Mouse (Mus musculus): Measurements from ENCODE around the gene Cpsf3. TPM values are rescaled to one million over a fixed set of nuclear protein-coding genes. Genes with fewer than 3 reads are reported as not detected.

The Cpsf3 gene
- polyA plus RNA-seq, 1 experiment, result 50.5 TPM

DNA sequence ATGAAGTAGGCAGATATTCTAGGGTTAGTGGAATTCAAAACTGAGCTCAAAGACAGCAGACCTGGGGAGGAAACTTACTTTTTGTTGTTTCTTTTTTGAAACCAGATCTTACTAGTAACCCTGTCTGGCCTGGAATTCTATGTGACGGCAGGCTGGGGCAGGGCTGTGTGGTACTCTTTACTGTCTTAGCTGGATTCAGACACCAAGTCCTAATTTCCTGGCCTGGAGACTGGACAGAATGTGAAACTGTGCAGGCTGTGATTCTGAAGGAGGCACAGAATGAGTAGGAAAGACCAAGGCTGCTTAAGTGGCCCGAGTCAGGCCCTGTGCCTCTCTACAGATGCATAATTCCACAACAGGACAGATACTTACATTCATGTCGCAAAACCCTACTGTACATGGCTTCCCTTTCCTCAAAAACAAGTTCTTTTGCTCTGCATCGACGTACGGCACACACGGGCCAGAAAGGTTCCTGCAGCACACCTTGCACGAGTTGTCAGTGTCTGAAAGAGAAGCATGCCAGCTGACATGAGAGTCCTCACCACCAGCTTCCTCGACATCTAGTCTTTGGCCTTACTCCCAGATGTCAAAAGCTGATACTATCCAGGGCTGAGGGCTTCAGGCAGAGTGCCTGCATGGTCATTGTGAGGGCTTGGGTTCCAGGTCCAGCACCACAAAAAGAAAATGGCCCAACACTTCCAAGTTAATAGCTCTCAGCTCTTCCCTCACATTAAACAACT, 44.6 kb downstream of the Cpsf3 start:
- H3K4me3 ChIP-seq, result no peak overlapping the region
- no peaks in the 10 kb centered on the region for H3K27me3 ChIP-seq (ENCODE audit: control insufficient read depth, insufficient read depth, insufficient read length)
- no peak overlapping the region for H3ac ChIP-seq (ENCODE audit: control insufficient read depth, insufficient read length)
- H3K36me3 ChIP-seq (ENCODE audit: control insufficient read depth, insufficient read depth), result peaks cover 30% of the 10 kb centered on the region
- TF ChIP-seq CEBPB (IDR thresholded peaks at IDR 0.05; ENCODE audit: insufficient read depth, poor library complexity, severe bottlenecking) (no peak), MYOG (IDR thresholded peaks at IDR 0.05; ENCODE audit: control insufficient read depth in 1 of 3, insufficient read depth in 1 of 3, insufficient read length in 2 of 3, low read depth in 2 of 3) (no peak), MAX (IDR thresholded peaks at IDR 0.05; ENCODE audit: low read depth) (no peak), E2F4 (IDR thresholded peaks at IDR 0.05; ENCODE audit: insufficient read depth) (no peak), SRF (IDR thresholded peaks at IDR 0.05; ENCODE audit: control insufficient read depth, insufficient read length, low read depth) (no peak), MYOD1 (IDR thresholded peaks at IDR 0.05; ENCODE audit: control insufficient read depth in 1 of 3, insufficient read length in 2 of 3, low read depth in 2 of 3) (no peak), POLR2AphosphoS2 (IDR thresholded peaks at IDR 0.05; ENCODE audit: insufficient read length, low read depth) (peak; percentile 26), TCF12 (IDR thresholded peaks at IDR 0.05; ENCODE audit: insufficient read depth, poor library complexity, severe bottlenecking) (no peak)
- H3K4me2 ChIP-seq (ENCODE audit: low read depth), result no peak overlapping the region
- no peaks in the 10 kb centered on the region for H3K79me2 ChIP-seq (ENCODE audit: control insufficient read depth, insufficient read depth)

DNA sequence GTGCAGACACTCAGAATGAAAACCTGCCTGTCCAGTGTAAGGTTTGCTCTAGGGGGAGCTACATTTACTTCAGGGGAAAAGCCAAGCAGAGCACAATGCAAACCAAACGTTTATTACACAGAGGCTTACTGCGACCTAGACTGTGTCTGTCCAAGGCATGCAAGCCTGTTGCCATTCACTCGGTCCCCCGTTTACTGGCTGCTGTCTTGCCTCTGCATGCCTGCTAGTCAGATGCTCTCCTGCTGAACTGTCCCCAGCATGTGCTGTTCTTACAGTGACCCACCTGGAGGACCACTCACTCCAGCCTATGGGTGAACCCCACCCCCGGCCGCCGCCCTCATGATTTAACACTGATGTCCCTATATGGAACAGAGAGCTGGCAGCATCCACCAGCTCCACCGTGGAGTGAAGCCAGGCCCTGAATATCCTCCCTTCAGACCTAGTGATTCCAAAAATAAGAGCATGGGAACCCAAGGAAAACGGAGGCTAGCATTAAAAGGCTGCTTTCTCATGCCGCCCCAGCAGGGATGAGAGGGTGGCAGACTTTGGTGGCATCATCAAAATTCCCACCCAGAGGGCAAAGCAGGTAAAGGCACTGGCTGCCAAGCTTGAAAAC, 45.9 kb downstream of the Cpsf3 start:
- TF ChIP-seq SRF (IDR thresholded peaks at IDR 0.05; ENCODE audit: control insufficient read depth, insufficient read length, low read depth) (no peak), REST (IDR thresholded peaks at IDR 0.05; ENCODE audit: insufficient read depth, insufficient read length) (no peak), USF1 (IDR thresholded peaks at IDR 0.05; ENCODE audit: low read depth) (no peak), MAX (IDR thresholded peaks at IDR 0.05; ENCODE audit: low read depth) (no peak), TCF12 (IDR thresholded peaks at IDR 0.05; ENCODE audit: insufficient read depth, poor library complexity, severe bottlenecking) (no peak), POLR2AphosphoS2 (IDR thresholded peaks at IDR 0.05; ENCODE audit: insufficient read length, low read depth) (peak; percentile 59), MYOD1 (IDR thresholded peaks at IDR 0.05; ENCODE audit: control insufficient read depth in 1 of 3, insufficient read length in 2 of 3, low read depth in 2 of 3) (no peak), POLR2A (IDR thresholded peaks at IDR 0.05; ENCODE audit: insufficient read length, low read depth) (no peak), MYOG (IDR thresholded peaks at IDR 0.05; ENCODE audit: control insufficient read depth in 1 of 3, insufficient read depth in 1 of 3, insufficient read length in 2 of 3, low read depth in 2 of 3) (no peak)
- H3K4me2 ChIP-seq (ENCODE audit: low read depth), result no peak overlapping the region
- H3K27me3 ChIP-seq (ENCODE audit: control insufficient read depth, insufficient read depth, insufficient read length), result no peaks in the 10 kb centered on the region
- H3ac ChIP-seq (ENCODE audit: control insufficient read depth, insufficient read length), result no peak overlapping the region
- H3K36me3 ChIP-seq (ENCODE audit: control insufficient read depth, insufficient read depth), result peaks cover 33% of the 10 kb centered on the region
- no peak overlapping the region for H3K4me3 ChIP-seq
- no peaks in the 10 kb centered on the region for H3K79me2 ChIP-seq (ENCODE audit: control insufficient read depth, insufficient read depth)

DNA sequence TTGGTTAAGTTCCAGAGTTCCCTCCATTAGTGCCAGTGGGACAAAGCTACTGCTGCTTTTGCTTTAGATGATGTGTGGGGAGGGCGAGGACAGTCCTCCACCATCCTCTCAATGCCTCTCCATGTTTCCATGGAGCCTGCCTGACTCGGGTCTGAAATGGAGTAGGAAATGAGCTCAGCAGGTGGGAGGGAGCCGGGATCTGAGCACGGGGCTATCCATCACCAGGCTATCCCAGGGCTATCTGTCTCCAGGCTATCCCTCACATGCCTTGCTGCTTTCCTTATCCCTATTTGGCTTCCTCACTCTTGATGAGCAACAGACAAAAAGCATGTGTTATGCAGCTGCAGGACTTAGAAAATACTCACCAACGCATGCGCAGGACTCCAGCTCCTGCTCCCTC, 46.5 kb downstream of the Cpsf3 start:
- Histone ChIP-seq H3ac (ENCODE audit: control insufficient read depth, insufficient read length) (no peak overlapping the region), H3K79me2 (ENCODE audit: control insufficient read depth, insufficient read depth) (no peaks in the 10 kb centered on the region), H3K4me2 (ENCODE audit: low read depth) (no peak overlapping the region), H3K27me3 (ENCODE audit: control insufficient read depth, insufficient read depth, insufficient read length) (no peaks in the 10 kb centered on the region), H3K36me3 (ENCODE audit: control insufficient read depth, insufficient read depth) (peaks cover 36% of the 10 kb centered on the region), H3K4me3 (no peak overlapping the region)
- TF ChIP-seq TCF12 (IDR thresholded peaks at IDR 0.05; ENCODE audit: insufficient read depth, poor library complexity, severe bottlenecking) (no peak), MYOD1 (IDR thresholded peaks at IDR 0.05; ENCODE audit: control insufficient read depth in 1 of 3, insufficient read length in 2 of 3, low read depth in 2 of 3) (no peak), CEBPB (IDR thresholded peaks at IDR 0.05; ENCODE audit: insufficient read depth, poor library complexity, severe bottlenecking) (no peak), MAX (IDR thresholded peaks at IDR 0.05; ENCODE audit: low read depth) (no peak), TCF3 (IDR thresholded peaks at IDR 0.05; ENCODE audit: insufficient read length, low read depth) (no peak), E2F4 (IDR thresholded peaks at IDR 0.05; ENCODE audit: insufficient read depth) (no peak), SRF (IDR thresholded peaks at IDR 0.05; ENCODE audit: control insufficient read depth, insufficient read length, low read depth) (no peak), POLR2AphosphoS2 (IDR thresholded peaks at IDR 0.05; ENCODE audit: insufficient read length, low read depth) (no peak), MYOG (IDR thresholded peaks at IDR 0.05; ENCODE audit: control insufficient read depth in 1 of 3, insufficient read depth in 1 of 3, insufficient read length in 2 of 3, low read depth in 2 of 3) (no peak), REST (IDR thresholded peaks at IDR 0.05; ENCODE audit: insufficient read depth, insufficient read length) (no peak), POLR2A (IDR thresholded peaks at IDR 0.05; ENCODE audit: insufficient read length, low read depth) (no peak), USF1 (IDR thresholded peaks at IDR 0.05; ENCODE audit: low read depth) (no peak)

DNA sequence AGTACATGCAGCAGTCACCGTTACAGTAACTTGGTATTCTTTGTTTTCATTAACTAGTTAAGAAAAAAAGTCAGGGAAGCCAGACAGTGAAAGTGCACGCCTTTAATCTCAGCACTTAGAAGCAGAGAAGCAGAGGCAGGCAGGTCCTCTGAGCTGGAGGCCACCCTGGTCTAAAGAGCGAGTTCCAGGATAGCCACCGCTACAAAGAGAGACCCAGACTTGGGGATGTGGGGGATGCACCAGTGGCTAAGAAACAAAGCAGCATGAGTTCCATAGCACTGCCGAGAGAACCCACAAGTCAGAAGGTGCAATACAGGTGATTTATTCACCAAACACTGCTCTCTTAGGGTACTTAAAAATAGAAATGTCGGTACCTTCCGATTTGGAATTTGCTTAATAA, 47.8 kb downstream of the Cpsf3 start:
- Histone ChIP-seq H3K36me3 (ENCODE audit: control insufficient read depth, insufficient read depth) (peaks cover 25% of the 10 kb centered on the region), H3ac (ENCODE audit: control insufficient read depth, insufficient read length) (no peak overlapping the region), H3K79me2 (ENCODE audit: control insufficient read depth, insufficient read depth) (no peaks in the 10 kb centered on the region), H3K27me3 (ENCODE audit: control insufficient read depth, insufficient read depth, insufficient read length) (no peaks in the 10 kb centered on the region), H3K4me3 (no peak overlapping the region), H3K4me2 (ENCODE audit: low read depth) (no peak overlapping the region)
- TF ChIP-seq TCF12 (IDR thresholded peaks at IDR 0.05; ENCODE audit: insufficient read depth, poor library complexity, severe bottlenecking) (no peak), POLR2A (IDR thresholded peaks at IDR 0.05; ENCODE audit: insufficient read length, low read depth) (no peak)

DNA sequence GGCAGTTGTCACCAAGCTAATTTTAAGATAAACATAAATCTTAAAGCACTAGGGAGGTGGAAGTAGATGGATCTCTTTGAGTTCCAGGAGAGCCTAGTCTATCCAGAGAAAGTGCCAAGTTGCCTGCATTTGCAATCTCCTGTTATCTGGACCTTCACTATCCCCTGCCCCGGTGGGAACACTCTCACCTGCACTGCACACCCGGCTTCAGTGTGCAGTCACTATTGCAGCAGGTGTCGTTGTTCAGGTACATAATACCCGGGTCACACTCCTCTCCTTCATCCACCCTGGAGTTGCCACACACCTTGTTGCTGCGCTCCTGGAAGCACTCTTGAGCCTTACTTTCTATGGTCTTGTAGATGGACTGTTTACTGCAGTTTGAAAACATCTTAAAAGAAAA, 48.6 kb downstream of the Cpsf3 start:
- Histone ChIP-seq H3ac (ENCODE audit: control insufficient read depth, insufficient read length) (no peak overlapping the region), H3K36me3 (ENCODE audit: control insufficient read depth, insufficient read depth) (peaks cover 20% of the 10 kb centered on the region), H3K79me2 (ENCODE audit: control insufficient read depth, insufficient read depth) (no peaks in the 10 kb centered on the region), H3K27me3 (ENCODE audit: control insufficient read depth, insufficient read depth, insufficient read length) (no peaks in the 10 kb centered on the region), H3K4me2 (ENCODE audit: low read depth) (no peak overlapping the region), H3K4me3 (no peak overlapping the region)
- no peak for TF ChIP-seq USF1 (IDR thresholded peaks at IDR 0.05; ENCODE audit: low read depth)
- TF ChIP-seq MAX (IDR thresholded peaks at IDR 0.05; ENCODE audit: low read depth), result no peak
- TF ChIP-seq TCF3 (IDR thresholded peaks at IDR 0.05; ENCODE audit: insufficient read length, low read depth), result no peak
- TF ChIP-seq POLR2A (IDR thresholded peaks at IDR 0.05; ENCODE audit: insufficient read length, low read depth), result no peak
- TF ChIP-seq MYOG (IDR thresholded peaks at IDR 0.05; ENCODE audit: control insufficient read depth in 1 of 3, insufficient read depth in 1 of 3, insufficient read length in 2 of 3, low read depth in 2 of 3), result no peak
- no peak for TF ChIP-seq CEBPB (IDR thresholded peaks at IDR 0.05; ENCODE audit: insufficient read depth, poor library complexity, severe bottlenecking)

Data from myocyte (in vitro differentiated cells).